Mouse (Mus musculus) cortical plate, adult 2 months (tissue): ENCODE data around the gene Chst8.

Source experiments
- CTCF ChIP-seq: fragments of 200-500 bp; IDR thresholded peaks from 2 replicates; pipeline ENCODE4 v1.5.1; 2011; ENCODE audit warnings: mild to moderate bottlenecking, control low read depth, low read length; ENCODE audit not compliant: insufficient read depth; ENCODE audit errors: extremely low read depth
- POLR2A ChIP-seq: fragments of 200-500 bp; IDR thresholded peaks from 2 replicates; pipeline ENCODE4 v1.6.1; 2011; ENCODE audit warnings: mild to moderate bottlenecking, low read length, control low read depth; ENCODE audit not compliant: insufficient read depth; ENCODE audit errors: extremely low read depth

GRCm38 (mm10) chr7:34654441-34655085 is 157.9 kb downstream of the Chst8 start:
- TF ChIP-seq CTCF (no peak), POLR2A (no peak)
